Mouse (Mus musculus): Measurements from ENCODE around the gene Wdr62. TPM values are rescaled to one million over a fixed set of nuclear protein-coding genes. Genes with fewer than 3 reads are reported as not detected.

Gene Wdr62
- polyA plus RNA-seq, 1 experiment: 40.6 TPM

DNA sequence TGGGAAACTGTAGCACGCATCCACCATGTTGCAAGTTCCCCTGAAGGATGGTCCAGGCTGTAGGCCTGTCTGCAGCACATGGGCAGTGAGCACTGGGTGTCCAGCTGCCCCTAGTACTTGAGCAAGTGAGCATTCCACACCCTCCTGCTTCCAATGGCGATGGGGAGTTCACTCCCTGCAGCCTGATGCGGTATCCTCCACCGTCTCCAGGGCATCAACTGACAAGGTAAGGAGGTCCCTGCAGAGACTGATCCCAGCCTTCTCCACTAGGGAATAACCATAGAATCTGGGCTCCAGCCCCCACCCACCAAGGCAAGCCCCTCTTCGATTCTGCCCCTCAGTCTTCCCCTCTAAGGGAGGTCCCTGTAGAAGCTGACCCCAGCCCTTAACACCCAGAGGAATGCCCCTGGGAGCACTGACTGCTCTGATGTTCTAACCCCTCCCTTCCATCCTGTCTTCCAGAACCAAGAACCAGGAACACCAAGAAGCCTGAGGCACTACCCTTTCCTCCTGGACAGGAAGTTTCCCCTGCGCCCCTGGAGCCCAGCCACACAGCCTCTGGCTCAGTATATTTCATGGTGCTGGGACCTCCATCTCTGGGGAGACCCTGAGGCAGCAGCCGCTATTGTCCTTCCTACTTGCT, 9.0 kb upstream of the Wdr62 start:
- TF ChIP-seq GATA1 (IDR thresholded peaks at IDR 0.05; ENCODE audit: low read length): no peak

DNA sequence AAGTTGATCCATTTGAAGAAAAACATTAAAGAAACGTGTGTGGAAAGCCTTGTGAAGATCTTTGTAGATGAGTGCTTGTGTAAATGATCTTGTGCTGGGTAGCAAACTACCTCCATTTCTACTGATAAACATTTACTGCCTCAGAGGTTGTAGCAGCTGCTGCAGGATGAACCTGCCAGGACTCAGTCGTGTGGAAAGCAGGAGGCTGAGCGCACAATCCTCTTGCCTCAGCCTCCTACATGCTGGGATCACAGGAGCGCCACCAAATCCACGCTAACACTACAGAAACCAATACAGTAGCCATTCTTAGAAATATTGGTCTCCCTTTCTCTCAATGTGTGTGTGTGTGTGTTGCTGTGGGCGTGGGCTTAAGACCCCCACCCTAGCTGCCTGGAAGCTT, 7.8 kb upstream of the Wdr62 start:
- no peak for TF ChIP-seq GATA1 (IDR thresholded peaks at IDR 0.05; ENCODE audit: low read length)

DNA sequence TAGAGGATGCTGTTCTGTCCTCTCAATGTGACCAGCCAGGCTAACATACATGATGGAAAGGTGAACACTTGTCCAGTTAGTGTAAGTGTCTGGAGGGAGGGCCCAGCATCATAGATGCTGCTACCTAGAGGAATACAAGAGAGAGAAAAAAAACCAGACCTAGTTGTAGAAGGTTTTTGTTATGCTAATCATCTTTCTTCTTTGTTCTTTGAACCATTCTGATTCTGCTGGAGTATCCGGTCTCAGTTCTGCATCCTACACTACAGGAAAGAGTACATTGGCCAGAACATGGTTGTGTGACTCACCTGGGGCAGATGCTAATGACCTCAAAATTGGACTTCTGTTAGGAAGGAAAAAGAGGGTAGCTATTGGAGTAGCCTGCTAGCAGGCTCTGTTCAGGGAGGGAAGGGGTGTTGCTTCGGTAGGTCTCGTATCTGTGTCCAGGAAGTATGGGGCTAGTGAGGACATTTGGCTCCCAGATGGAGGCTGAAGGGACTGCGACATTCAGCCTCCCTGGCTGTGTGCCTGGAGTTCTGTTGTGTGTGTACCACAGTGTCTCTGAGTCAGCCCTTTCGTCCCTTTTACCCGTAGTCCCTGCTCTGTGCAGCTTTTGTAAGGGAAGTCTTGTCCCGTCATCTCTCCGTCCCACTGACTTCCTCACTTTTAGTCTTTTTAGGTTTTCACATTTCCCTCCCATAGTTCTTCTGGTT, 6.6 kb upstream of the Wdr62 start:
- no peak for TF ChIP-seq GATA1 (IDR thresholded peaks at IDR 0.05; ENCODE audit: low read length)

DNA sequence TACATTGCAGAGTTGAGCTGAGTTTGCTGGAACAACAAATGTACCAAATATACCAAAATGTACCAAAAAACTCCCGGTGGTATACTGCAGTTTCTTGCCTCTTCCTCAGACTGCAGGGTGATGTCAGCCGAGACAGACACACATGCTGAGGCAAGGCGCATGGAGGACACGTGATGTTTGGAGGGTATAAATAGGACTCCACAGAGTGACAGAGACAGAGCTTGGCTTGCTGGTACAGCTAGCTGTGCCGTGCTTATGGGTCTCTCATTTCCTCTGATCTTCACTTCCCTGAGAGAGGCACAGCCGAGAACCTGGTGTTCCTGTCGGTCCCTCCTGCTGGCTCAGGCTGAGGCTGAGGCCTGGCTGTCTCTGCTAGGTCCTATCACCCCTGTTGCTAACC, 2.5 kb upstream of the Wdr62 start:
- TF ChIP-seq GATA1 (IDR thresholded peaks at IDR 0.05; ENCODE audit: low read length): no peak

DNA sequence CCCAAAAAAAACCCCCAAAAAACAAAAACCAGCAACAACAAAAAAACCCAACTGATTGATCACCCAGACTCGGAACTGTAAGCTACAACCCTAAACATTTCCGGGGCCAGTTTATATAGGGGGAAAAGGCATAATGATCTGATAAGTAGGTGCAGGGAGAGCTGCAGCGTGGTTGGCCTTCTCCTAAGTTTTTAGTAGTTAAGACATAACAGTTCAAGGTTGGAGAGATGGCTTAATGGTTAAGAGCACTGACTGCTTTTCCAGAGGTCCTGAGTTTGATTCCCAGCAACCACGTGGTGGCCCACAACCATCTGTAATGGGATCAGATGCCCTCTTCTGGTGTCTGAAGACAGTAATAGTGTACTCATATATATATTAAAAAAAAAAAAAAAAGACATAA, 1.3 kb upstream of the Wdr62 start:
- TF ChIP-seq GATA1 (IDR thresholded peaks at IDR 0.05; ENCODE audit: low read length): no peak

DNA sequence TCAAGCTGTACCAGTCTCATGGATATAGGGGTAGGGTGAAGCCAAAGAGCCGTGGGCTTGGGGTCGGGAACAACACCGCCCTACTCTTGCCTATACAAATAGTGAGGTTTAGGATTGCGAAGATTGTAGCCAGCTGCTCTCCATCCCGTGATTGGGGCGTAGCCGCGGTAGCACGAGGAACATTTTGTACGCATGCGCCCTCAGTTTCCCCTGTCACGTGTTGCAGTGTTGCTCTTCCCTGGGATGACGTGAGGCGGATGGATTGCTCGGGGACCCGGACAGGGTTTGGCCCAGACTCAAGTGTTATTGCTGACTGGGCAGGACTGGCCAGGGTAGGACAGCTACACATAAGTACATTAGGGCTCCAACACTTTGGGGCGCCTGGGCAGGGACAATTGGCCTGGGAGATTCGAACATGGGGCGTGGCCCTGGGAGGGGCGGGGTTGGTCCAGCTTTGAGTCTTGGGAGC, 485 bp upstream of the Wdr62 start:
- no peak for TF ChIP-seq GATA1 (IDR thresholded peaks at IDR 0.05; ENCODE audit: low read length)

DNA sequence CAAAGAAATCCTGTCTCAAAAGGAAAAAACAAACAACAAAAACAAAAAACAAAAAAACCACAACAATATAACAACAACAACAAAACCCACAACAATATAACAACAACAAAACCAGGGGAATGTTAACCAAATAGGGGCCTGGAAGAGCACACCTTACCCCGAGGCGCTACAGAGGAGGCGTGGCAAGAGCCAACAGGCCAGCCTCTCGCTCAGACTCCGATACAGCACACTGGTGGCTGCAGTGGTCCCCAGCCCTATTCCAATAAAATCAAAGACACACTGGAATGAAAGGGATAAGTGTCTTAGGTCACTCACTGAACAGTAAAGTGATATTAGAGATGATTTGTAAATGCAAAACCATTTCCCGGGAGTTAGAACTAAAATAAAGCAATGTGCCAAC, 683 bp downstream of the Wdr62 start:
- TF ChIP-seq GATA1 (IDR thresholded peaks at IDR 0.05; ENCODE audit: low read length): no peak

DNA sequence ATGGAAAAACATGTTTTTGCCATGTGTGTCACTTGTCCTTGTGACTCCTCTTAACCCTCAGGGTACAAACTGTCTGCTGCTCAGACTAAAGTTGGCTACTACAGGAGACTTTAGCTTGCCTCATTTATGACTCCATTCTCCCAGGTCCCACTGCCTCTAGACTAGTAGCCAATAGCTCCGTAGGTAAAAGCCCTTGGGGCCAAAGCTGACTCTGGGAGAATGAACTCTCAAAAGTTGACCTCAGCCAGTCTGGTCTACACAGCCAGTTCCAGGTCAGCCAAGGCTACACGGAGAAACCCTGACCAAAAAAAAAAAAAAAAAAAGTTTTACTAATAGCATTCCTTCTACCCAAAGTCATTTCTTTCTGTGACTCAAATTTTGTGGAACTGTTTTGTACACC, 1.3 kb downstream of the Wdr62 start:
- no peak for TF ChIP-seq GATA1 (IDR thresholded peaks at IDR 0.05; ENCODE audit: low read length)

DNA sequence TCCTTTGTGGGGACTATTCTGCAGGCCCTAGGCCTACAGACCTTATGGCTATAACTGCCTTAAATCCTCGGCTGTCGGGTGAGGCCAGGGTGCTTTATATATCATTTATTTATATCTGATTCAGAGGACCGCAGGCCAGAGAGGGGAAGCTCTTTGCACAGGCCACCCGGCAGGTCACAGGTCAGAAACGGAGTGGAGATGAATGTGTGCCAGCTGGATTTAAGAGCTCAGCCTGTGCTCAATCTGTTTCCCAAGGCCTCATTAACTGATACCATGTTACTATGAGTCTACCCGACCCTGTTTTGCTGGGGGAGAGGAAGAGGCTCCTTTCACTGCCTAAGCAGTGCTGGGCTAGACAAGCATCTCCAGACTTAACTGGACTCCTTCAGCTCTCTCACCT, 5.8 kb downstream of the Wdr62 start:
- TF ChIP-seq GATA1 (IDR thresholded peaks at IDR 0.05; ENCODE audit: low read length): no peak

DNA sequence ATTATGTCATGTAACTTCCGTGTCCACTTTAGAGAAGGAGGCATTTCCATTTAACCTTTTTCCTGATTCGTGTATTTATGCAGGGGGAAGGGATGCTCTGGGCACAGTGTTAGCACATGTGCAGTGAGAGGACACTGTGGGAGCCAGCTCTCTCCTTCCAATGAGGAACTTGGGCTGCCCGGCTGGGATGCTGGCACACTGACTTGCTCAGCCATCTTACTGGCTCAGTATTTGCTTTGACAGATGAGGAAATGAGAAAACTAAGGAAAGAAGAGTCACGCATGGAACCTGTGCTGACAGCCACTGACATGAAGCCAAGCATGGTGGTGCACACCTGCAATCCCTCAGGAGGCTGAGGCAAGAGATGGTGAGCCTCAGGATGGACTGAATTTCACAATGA, 10.6 kb downstream of the Wdr62 start:
- TF ChIP-seq GATA1 (IDR thresholded peaks at IDR 0.05; ENCODE audit: low read length): no peak

DNA sequence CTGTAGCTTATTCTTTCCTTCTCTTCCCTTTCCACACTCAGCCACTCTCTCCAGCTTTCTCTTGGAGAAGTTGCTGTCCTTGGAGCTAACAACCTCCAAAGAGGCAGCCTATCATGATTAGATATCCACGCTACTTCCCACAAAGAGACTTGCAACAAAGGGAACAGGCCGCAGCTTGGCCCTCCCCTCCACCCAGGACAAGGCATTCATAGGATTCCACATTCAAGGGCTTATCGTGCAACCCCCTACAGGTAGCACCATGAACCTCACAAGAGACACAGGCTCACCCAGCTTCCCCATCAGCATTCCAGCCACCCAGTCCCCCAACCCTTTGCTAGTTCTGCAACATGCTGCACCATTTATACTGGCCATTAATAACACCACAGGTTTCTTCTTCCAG, 13.4 kb downstream of the Wdr62 start:
- no peak for TF ChIP-seq GATA1 (IDR thresholded peaks at IDR 0.05; ENCODE audit: low read length)

DNA sequence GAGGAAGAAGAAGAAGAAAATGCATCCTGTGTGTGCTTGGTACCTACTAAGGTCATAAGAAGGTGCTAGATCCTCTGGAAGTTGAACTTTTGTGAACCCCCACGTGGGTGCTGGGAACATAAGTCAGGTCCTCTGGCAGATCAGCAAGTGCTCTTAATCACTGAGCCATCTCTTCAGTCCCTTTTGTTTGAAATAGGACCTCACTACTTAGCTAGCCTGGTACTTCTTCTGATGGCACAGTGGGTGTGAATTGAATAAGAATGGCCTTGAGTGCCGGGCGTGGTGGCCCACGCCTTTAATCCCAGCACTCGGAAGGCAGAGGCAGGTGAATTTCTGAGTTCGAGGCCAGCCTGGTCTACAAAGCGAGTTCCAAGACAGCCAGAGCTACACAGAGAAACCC, 14.3 kb downstream of the Wdr62 start:
- no peak for TF ChIP-seq GATA1 (IDR thresholded peaks at IDR 0.05; ENCODE audit: low read length)

DNA sequence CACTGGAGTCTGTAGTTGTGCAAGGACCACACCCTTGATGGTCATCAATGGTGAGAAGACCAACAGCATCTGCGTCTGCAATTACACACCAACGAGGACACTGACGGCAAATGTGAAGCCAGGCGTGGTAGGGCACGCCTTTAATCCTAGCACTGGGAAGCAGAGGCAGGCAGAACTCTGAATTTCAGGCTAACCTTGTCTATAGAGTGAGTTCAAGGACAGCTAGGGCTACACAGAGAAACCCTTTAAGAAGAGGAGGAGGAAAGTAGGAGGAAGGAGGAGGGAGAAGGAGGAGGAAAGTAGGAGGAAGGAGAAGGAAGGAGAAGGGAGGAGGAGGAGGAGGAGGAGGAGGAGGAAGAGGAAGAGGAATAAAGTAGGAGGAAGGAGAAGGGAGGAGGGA, 14.7 kb downstream of the Wdr62 start:
- TF ChIP-seq GATA1 (IDR thresholded peaks at IDR 0.05; ENCODE audit: low read length): no peak

DNA sequence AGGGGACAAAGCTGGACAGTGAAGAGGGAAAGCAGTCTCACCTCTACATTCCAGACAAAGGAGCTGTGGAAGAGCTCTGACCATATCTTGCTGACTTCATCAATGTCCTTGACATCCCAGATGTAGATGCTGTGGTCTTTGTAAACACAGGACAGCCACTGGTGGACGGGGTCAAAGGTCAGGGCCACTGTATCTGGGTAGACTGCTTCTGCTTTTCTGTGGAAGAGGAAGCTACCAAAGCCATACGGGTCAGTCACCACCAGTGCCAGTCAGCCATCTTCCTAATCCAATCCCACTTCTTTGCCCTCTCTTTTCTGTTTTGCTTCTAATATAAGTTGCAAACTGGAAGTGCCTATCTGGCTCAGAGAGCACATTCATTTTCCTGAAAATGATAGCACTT, 15.2 kb downstream of the Wdr62 start:
- no peak for TF ChIP-seq GATA1 (IDR thresholded peaks at IDR 0.05; ENCODE audit: low read length)

DNA sequence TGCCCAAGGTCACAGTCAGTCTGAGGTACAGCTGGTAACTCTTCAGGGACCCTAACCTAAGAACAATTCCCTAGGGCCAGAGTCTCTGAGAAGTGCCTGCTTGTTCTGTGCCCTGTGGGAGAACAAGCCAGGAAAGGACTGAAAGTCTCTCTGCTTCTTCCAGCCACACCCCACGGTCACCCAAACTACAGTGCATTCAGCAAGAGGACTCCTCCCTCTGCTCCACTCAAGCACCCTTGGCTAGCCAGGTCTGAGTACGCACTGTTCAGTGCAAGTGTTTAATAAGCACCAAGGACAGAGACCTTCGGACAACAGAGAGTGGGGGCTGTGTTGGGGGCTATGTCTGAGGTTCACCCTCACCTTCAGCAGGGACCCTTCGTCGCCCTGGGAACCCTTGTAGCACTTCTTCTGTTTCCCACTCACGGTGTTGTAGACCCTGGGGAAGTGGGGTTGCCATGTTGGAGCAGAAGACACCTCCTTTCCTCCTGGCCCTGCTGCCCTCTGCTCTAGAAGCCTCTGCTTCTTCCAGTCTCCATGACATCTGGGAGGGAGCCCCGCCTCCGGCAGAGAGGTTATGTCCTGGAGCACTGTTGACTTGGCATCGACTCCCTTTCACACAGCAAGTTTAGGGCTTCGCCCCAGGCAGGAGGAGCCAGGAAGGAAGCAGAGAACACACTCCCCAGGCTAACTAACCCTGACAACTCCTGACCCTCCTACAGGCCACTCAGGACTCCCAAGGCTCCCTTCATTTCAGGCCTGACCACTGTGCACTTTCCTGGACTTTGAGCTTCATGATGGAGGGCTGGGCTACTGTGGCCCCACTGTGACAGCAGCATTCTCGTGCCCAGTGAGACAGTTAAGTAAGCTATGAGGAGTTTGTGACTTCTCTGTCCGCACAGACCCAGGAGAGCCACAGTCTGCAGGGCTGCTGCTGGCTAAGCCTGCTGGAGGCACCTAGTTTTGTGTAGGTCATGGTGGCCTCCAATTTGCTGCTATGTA, 28.0 kb downstream of the Wdr62 start:
- TF ChIP-seq GATA1 (IDR thresholded peaks at IDR 0.05; ENCODE audit: low read length): no peak

DNA sequence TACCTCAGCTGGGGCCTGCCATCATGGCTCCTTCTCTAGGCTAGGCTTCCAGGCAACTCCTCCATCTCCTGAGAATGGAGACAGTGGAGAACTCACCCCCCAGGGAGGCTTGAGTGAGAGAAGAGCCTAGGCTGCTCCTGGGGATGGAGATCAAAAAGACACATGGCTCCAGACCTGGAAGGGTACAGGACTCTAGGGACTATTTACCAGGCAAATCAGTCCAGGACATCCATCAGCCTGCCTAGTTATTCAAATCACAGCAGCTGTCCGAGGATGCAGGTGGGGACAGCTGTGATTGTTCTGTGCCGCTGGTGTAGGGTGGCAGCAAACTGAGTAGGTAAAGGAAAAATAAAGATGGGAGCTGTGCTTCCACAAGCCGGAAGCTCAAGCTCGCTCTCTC, 44.6 kb downstream of the Wdr62 start, which contains the start of gene Ovol3:
Ovol3 (minus strand) TSS at position 101 of the 400 bp plus-strand sequence.
- TF ChIP-seq GATA1 (IDR thresholded peaks at IDR 0.05; ENCODE audit: low read length): no peak
